Mouse (Mus musculus) hindbrain, postnatal 0 days (tissue): Measurements from ENCODE around the gene Lrpap1. TPM values are rescaled to one million over a fixed set of nuclear protein-coding genes. Genes with fewer than 3 reads are reported as not detected.

Experiments
- ATAC-seq: fragments of 200-750 bp; cut with Nextera tagmentation; 2 replicates; pipeline ENCODE4 v1.8.0; 2017; ENCODE audit warnings: mild to moderate bottlenecking, moderate TSS enrichment, moderate library complexity
- DNase-seq: peaks from one replicate; pipeline ENCODE4 v3.0.0-alpha.2; 2015; ENCODE audit warnings: low spot score
- H3K27ac ChIP-seq: fragments of 300-500 bp; sonication (generic); 2 replicates; pipeline ENCODE4 v1.5.1; 2014; ENCODE audit warnings: mild to moderate bottlenecking
- H3K27me3 ChIP-seq: fragments of 300-500 bp; sonication (generic); 2 replicates; pipeline ENCODE4 v1.6.1; 2014; ENCODE audit warnings: low read length, mixed read lengths; ENCODE audit not compliant: insufficient read depth
- H3K36me3 ChIP-seq: fragments of 300-500 bp; sonication (generic); 2 replicates; pipeline ENCODE4 v1.6.1; 2014; ENCODE audit warnings: low read length, mixed read lengths; ENCODE audit not compliant: insufficient read depth
- H3K4me1 ChIP-seq: fragments of 300-500 bp; sonication (generic); 2 replicates; pipeline ENCODE4 v1.6.1; 2014; ENCODE audit warnings: antibody characterized with exemption, low read length, mixed read lengths; ENCODE audit not compliant: insufficient read depth
- H3K4me2 ChIP-seq: fragments of 300-500 bp; sonication (generic); 2 replicates; pipeline ENCODE4 v1.6.1; 2014; ENCODE audit warnings: low read depth, mild to moderate bottlenecking, low read length, moderate library complexity, mixed read lengths
- H3K4me3 ChIP-seq: fragments of 300-500 bp; sonication (generic); 2 replicates; pipeline ENCODE4 v1.5.1; 2014; ENCODE audit warnings: low read length
- H3K9ac ChIP-seq: fragments of 300-500 bp; sonication (generic); replicated peaks from 2 replicates; pipeline ENCODE4 v1.6.1; 2014; ENCODE audit warnings: mild to moderate bottlenecking, low read length, moderate library complexity, mixed read lengths
- H3K9me3 ChIP-seq: fragments of 300-500 bp; sonication (generic); 2 replicates; pipeline ENCODE4 v1.6.1; 2016; ENCODE audit warnings: low read length, mixed read lengths
- CTCF ChIP-seq: IDR thresholded peaks from 2 replicates; pipeline ENCODE4 v1.5.1; 2016; ENCODE audit warnings: antibody characterized with exemption, control low read depth, low read depth
- WGBS: fragments of 180-500 bp; shearing (Covaris S2); extraction: QIAGEN DNeasy Blood & Tissue Kit; methylation state at CpG from one replicate; pipeline ENCODE4 v1.1.7; 2014; 5-methylcytosine and 5-hydroxymethylcytosine counted together
- polyA plus RNA-seq: library from polyadenylated mRNA; unstranded; fragments of >200 nt; fragmentation: Nextera tagmentation; extraction: Ambion mirVana; gene quantifications from 2 replicates; pipeline ENCODE4 v1.2.1, GENCODE M21; 2015
- total RNA-seq: library from RNA; depleted of rRNA; stranded (reverse); fragments of >200 nt; gene quantifications from 2 replicates; pipeline ENCODE4 v1.2.3, GENCODE M21; 2014

The Lrpap1 gene
- total and polyA plus RNA-seq, 2 experiments from 2014 or later: 99.5 to 200 TPM

DNA sequence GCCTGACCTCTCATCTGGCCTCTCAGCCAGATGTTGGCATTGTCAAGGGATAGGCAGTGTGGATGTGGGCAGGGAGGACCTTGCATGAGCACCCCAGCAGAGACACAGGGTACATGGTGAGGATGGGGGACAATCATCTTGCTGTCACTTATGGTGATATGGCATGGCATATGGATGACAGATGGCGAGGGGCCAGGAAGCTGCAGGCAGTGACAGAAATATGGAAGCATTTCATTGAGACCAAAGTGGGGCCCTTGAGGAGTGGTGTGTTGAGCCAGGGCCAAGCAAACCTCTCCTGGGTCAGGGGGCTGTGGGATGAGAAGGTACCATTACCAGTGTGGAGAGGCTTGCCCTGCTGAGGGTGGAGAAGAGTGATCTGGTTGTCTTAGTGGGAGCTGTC is 29.2 kb downstream of the Lrpap1 start:
- ATAC-seq: no peak
- H3K4me3 ChIP-seq: no peak overlapping the region
- H3K4me2 ChIP-seq: no peak overlapping the region
- peaks cover 7% of the 10 kb centered on the region; the same call in 1 of the 2 replicates for H3K4me1 ChIP-seq
- no peak for TF ChIP-seq CTCF
- H3K27me3 ChIP-seq: no peaks in the 10 kb centered on the region
- WGBS: 96% methylated on average over 1 of the region's 1 CpGs
- H3K9me3 ChIP-seq: no peaks in the 10 kb centered on the region
- H3K27ac ChIP-seq: no peak overlapping the region
- no peaks in the 10 kb centered on the region for H3K36me3 ChIP-seq
- DNase-seq: no peak
- H3K9ac ChIP-seq: no peak overlapping the region

DNA sequence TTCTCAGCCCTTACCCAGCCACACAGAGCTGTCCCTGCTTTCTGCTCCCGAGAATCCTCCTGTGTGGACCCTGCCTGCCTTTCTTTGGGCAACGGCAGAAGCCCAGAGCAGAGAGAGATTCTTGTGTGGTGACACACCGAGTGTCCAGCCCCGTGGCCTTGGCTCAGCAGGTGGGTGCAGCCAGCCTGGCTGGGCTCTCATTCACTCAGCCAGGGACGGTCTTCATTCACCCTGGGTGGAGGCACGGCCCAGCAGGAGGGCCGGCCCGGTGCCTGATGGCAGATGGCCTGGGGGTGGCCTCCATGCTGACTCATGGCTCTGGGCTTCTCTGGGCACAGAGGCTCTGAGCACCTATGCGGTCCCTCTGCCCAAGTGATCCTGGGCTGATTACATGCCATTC is 31.6 kb downstream of the Lrpap1 start:
- Histone ChIP-seq H3K4me1 (0 out of 2 replicates have a peak, but pooled peaks cover under 1% of the 10 kb centered on the region), H3K36me3 (no peaks in the 10 kb centered on the region), H3K4me3 (no peak overlapping the region), H3K9me3 (no peaks in the 10 kb centered on the region), H3K27ac (no peak overlapping the region), H3K4me2 (no peak overlapping the region), H3K27me3 (no peaks in the 10 kb centered on the region), H3K9ac (no peak overlapping the region)
- WGBS: 55% methylated on average over 9 of the region's 9 CpGs
- DNase-seq: no peak
- TF ChIP-seq CTCF: no peak
- no peak for ATAC-seq

DNA sequence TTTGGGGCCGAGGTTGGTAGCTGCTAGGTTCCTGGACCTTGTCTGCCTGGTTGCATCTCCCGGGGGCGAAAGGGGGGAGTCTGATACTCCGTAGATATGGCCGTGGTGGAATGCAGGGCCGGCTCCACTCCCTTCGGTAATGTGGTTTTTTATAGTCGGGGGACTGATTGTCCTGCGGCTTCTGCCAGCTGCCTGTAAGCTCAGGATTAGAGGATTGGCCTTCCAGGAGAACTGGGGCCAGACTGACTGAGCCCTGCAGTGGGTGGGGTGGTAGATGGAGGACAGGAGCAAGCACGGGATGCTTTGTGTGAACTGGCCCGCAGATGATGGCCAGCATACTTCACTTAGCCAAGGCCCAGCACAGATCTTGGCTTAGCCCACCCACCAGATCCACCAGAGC is 32.3 kb downstream of the Lrpap1 start:
- H3K9ac ChIP-seq: no peak overlapping the region
- no peak overlapping the region for H3K4me2 ChIP-seq
- no peak for ATAC-seq
- DNase-seq: no peak
- no peak for TF ChIP-seq CTCF
- H3K9me3 ChIP-seq: no peaks in the 10 kb centered on the region
- no peaks in the 10 kb centered on the region for H3K27me3 ChIP-seq
- no peaks in the 10 kb centered on the region for H3K36me3 ChIP-seq
- H3K4me3 ChIP-seq: no peak overlapping the region
- no peak overlapping the region for H3K27ac ChIP-seq
- WGBS: 85% methylated on average over 11 of the region's 11 CpGs
- H3K4me1 ChIP-seq: no peaks in the 10 kb centered on the region

DNA sequence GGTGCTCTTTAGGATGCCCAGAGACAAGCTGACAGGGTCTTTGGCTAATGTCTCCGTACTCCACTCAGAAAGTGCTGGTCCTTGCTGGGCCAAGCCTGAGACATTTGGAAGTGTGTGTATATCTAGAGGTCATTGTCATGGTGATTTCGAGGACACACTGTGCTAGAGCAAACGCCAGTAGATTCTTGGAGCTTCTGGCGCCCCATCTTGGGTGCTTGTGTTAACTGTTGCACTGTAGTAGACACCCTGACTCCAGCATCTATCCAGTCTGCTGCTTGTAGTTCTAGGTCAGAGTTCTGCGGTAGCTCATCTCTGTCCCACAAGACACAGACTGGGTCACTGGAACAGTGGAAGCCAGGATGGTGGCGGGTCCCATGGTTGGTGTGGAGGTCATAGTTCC is 33.7 kb downstream of the Lrpap1 start:
- H3K4me1 ChIP-seq: no peaks in the 10 kb centered on the region
- no peak for TF ChIP-seq CTCF
- H3K27ac ChIP-seq: no peak overlapping the region
- H3K9ac ChIP-seq: no peak overlapping the region
- no peak overlapping the region for H3K4me2 ChIP-seq
- no peaks in the 10 kb centered on the region for H3K36me3 ChIP-seq
- DNase-seq (no peak), ATAC-seq (no peak)
- H3K27me3 ChIP-seq: no peaks in the 10 kb centered on the region
- H3K9me3 ChIP-seq: no peaks in the 10 kb centered on the region
- 88% methylated on average over 6 of the region's 6 CpGs for WGBS
- no peak overlapping the region for H3K4me3 ChIP-seq

DNA sequence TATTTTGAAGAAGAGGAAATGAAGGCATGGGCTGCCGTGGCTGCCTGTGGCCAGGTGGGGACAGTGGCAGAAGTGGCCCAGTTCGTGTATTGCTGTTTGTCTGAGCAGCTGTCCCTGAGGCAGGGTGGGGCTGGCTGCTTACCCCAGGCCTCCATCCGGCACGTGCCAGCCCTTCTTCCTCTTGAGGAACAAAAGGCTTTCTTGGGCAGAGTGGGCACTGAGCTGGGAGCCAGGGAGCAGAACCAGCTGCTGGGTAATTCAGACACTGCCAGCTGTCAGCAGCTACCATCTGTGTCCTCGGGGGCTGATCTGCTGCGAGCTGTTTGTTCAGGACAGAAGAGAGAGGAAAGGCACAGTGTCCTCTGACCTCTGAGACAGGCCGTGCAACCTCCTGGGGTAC is 34.6 kb downstream of the Lrpap1 start:
- Histone ChIP-seq H3K4me2 (no peak overlapping the region), H3K27me3 (no peaks in the 10 kb centered on the region), H3K27ac (no peak overlapping the region), H3K4me3 (no peak overlapping the region), H3K9ac (no peak overlapping the region), H3K4me1 (no peaks in the 10 kb centered on the region), H3K9me3 (no peaks in the 10 kb centered on the region), H3K36me3 (no peaks in the 10 kb centered on the region)
- WGBS: 20% methylated on average over 7 of the region's 7 CpGs
- ATAC-seq: peak; percentile 62
- TF ChIP-seq CTCF: no peak
- DNase-seq: peak; percentile 76

DNA sequence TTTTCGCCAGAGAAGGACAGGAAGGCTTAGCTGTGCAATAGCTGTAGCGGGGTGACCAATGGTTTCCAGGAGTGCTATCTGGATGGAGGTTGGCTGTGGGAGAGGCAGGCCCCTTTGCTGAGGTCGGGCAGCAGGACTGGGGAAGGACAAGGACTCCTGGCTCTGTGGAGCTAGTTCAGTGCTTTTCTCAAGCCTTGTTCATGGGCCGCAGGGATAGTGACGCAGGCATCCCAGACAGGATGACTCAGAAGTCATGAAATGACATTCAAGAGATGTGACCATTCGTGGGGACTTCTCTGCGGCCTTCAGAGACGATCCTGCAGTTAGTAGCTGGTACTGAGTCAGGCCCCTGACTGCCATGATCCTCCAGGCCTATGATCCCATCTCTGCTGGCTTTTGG is 35.3 kb downstream of the Lrpap1 start:
- no peak for ATAC-seq
- no peak for TF ChIP-seq CTCF
- DNase-seq: no peak
- no peak overlapping the region for H3K27ac ChIP-seq
- no peak overlapping the region for H3K9ac ChIP-seq
- H3K27me3 ChIP-seq: no peaks in the 10 kb centered on the region
- H3K9me3 ChIP-seq: no peaks in the 10 kb centered on the region
- H3K4me1 ChIP-seq: no peaks in the 10 kb centered on the region
- WGBS: 91% methylated on average over 8 of the region's 8 CpGs
- no peak overlapping the region for H3K4me2 ChIP-seq
- no peaks in the 10 kb centered on the region for H3K36me3 ChIP-seq
- H3K4me3 ChIP-seq: no peak overlapping the region

DNA sequence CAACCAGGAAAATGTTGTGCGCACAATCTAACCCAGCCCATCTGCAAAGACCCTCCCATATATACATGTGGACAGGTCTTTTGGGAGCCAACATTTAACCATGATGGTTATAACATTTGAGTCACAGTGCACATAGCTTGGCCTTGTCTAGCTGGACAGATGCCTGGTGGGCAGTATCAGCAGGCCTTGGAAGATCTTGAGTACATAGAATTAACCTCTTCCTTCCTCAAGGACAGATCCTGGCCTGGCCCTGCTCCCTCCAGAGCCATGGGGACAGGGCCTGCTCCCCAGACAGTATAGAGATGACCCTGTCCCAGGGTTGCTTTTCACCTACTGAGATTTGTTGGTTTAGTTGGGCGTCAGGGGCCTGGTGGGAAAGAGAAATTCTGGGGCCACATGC is 35.7 kb downstream of the Lrpap1 start:
- Histone ChIP-seq H3K4me1 (no peaks in the 10 kb centered on the region), H3K4me3 (no peak overlapping the region), H3K27me3 (no peaks in the 10 kb centered on the region), H3K9me3 (no peaks in the 10 kb centered on the region), H3K9ac (no peak overlapping the region), H3K27ac (no peak overlapping the region), H3K36me3 (no peaks in the 10 kb centered on the region), H3K4me2 (no peak overlapping the region)
- ATAC-seq: no peak
- no peak for TF ChIP-seq CTCF
- DNase-seq: no peak
- WGBS: 90% methylated on average over 2 of the region's 2 CpGs
